ENCODE assay signal across 35 mouse cellular contexts in the genomic region with DNA sequence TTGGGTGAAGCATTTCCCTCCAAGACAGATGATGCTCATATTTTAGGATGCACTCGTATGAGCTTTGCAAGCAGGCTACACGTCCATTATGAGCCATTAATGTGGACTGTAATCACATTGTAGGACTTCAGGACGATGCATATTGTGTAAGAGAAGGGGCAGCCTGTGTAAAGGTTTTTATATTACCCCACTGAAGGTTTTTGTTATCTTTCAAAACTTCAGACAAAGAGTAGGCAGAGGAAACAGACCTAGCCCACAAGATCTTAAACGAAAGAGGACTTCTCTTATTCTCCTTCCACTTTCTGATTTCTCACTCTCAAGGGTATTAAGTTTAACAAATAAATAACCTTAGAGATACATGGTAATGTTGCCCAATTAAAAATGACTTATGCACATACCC.
DNase-seq lines count a peak whose midpoint lies in the region; ATAC-seq and TF ChIP-seq lines count a peak whose summit lies in the region.
"Had no signal": no experiment of that assay in that cellular context is flagged by ENCODE, and none has a peak within 500 bp of the region (broad histone marks: within the 10 kb centered on the region; RNA-seq: fewer than 3 reads in every experiment).

No protein-coding gene starts in this region.

- H3K27ac ChIP-seq in thymus, adult 2 months (ENCODE audit: control insufficient read depth, insufficient read depth, low read length) = peak overlapping the region; percentile 59
- H3K27ac ChIP-seq in forebrain, embryonic 11.5 days (ENCODE audit: low read depth, low read length) = no peak overlapping the region
- H3K27ac ChIP-seq: embryonic facial prominence, embryonic 13.5 days; forebrain, embryonic 12.5 days; hindbrain, embryonic 13.5 days; kidney, embryonic 15.5 days; left cerebral cortex, adult 2 months; limb, embryonic 12.5 days; macrophage; midbrain, embryonic 10.5 days; midbrain, embryonic 15.5 days; stomach, embryonic 15.5 days had no signal

- H3K27me3 ChIP-seq in thymus, adult 2 months (ENCODE audit: control insufficient read depth, insufficient read depth, low read length) = no peaks in the 10 kb centered on the region
- peaks cover 18% of the 10 kb centered on the region for H3K27me3 ChIP-seq in forebrain, embryonic 11.5 days (ENCODE audit: control insufficient read depth, insufficient read depth, low read length)
- H3K27me3 ChIP-seq: stomach, embryonic 15.5 days had no signal

- TF ChIP-seq POLR2A in thymus, adult 2 months (IDR thresholded peaks at IDR 0.05; ENCODE audit: control insufficient read depth, extremely low read depth, insufficient read depth, low read length, poor library complexity) = no peak

- peaks cover 27% of the 10 kb centered on the region for H3K4me1 ChIP-seq in thymus, adult 2 months (replicated peaks; ENCODE audit: control insufficient read depth, insufficient read depth, low read length)
- no peaks in the 10 kb centered on the region; the same call in 1 of the 2 replicates for H3K4me1 ChIP-seq in forebrain, embryonic 11.5 days (replicated peaks; ENCODE audit: control insufficient read depth, insufficient read depth, low read length)
- H3K4me1 ChIP-seq: stomach, embryonic 15.5 days had no signal

- H3K9me3 ChIP-seq in forebrain, embryonic 11.5 days (ENCODE audit: control insufficient read depth, low read length) = no peaks in the 10 kb centered on the region
- H3K9me3 ChIP-seq: embryonic facial prominence, embryonic 13.5 days; forebrain, embryonic 12.5 days; hindbrain, embryonic 13.5 days; kidney, embryonic 15.5 days; limb, embryonic 12.5 days; midbrain, embryonic 10.5 days; midbrain, embryonic 15.5 days; stomach, embryonic 15.5 days had no signal

- no peak overlapping the region for H3K9ac ChIP-seq in forebrain, embryonic 11.5 days (ENCODE audit: low read length)
- H3K9ac ChIP-seq: embryonic facial prominence, embryonic 13.5 days; forebrain, embryonic 12.5 days; forebrain, postnatal 0 days; hindbrain, embryonic 13.5 days; kidney, embryonic 15.5 days; limb, embryonic 12.5 days; midbrain, embryonic 15.5 days; stomach, embryonic 15.5 days had no signal

- 32% methylated on average over 4 of the region's 4 CpGs for WGBS in thymus, adult 2 months
- 87% methylated on average over 4 of the region's 4 CpGs for WGBS in forebrain, embryonic 11.5 days

- H3K36me3 ChIP-seq in thymus, adult 2 months (ENCODE audit: control insufficient read depth, insufficient read depth, low read length) = no peaks in the 10 kb centered on the region
- no peaks in the 10 kb centered on the region for H3K36me3 ChIP-seq in forebrain, embryonic 11.5 days (ENCODE audit: control insufficient read depth, insufficient read depth, low read length)
- H3K36me3 ChIP-seq: embryonic facial prominence, embryonic 13.5 days; forebrain, embryonic 12.5 days; hindbrain, embryonic 13.5 days; kidney, embryonic 15.5 days; limb, embryonic 12.5 days; midbrain, embryonic 10.5 days; midbrain, embryonic 15.5 days; stomach, embryonic 15.5 days had no signal

- DNase-seq in CD4-positive, CD25-positive, alpha-beta regulatory T cell, adult 2 months (ENCODE audit: low read depth, low spot score) = peak; percentile 14
- DNase-seq in thymus, adult 2 months = no peak
- no peak for DNase-seq in thymus, postnatal 4 days
- no peak for DNase-seq in kidney, adult 9 months
- no peak for DNase-seq in cerebellum, adult 11-12 months
- no peak for DNase-seq in forebrain, embryonic 11.5 days (ENCODE audit: low spot score)
- DNase-seq: adrenal gland, adult 2 months; adrenal gland, postnatal 36 days; cerebellum, adult 9-10 months; cerebellum, postnatal 36 days; forebrain, postnatal 0 days; gastrocnemius, postnatal 10 days; heart, adult 11 months; heart, postnatal 4 days; kidney, postnatal 25 days; lung, adult 18-20 months; right cerebral cortex, adult 18-20 months; thymus, postnatal 14 days had no signal

- no peak overlapping the region for H3K4me2 ChIP-seq in forebrain, embryonic 11.5 days (ENCODE audit: low read depth, low read length, severe bottlenecking)
- H3K4me2 ChIP-seq: embryonic facial prominence, embryonic 13.5 days; forebrain, embryonic 12.5 days; heart, embryonic 11.5 days; hindbrain, embryonic 13.5 days; kidney, embryonic 15.5 days; limb, embryonic 12.5 days; liver, embryonic 11.5 days; midbrain, embryonic 15.5 days; stomach, embryonic 15.5 days had no signal

- TF ChIP-seq CTCF in thymus, adult 2 months (IDR thresholded peaks at IDR 0.05; ENCODE audit: borderline replicate concordance, control insufficient read depth, extremely low read depth, insufficient read depth, low read length, poor library complexity) = no peak

- H3K4me3 ChIP-seq in thymus, adult 2 months (ENCODE audit: control insufficient read depth, insufficient read depth, low read length) = no peak overlapping the region
- no peak overlapping the region for H3K4me3 ChIP-seq in forebrain, embryonic 11.5 days (ENCODE audit: low read depth, low read length)
- H3K4me3 ChIP-seq: embryonic facial prominence, embryonic 13.5 days; forebrain, embryonic 12.5 days; hindbrain, embryonic 13.5 days; kidney, embryonic 15.5 days; left cerebral cortex, adult 2 months; limb, embryonic 12.5 days; midbrain, embryonic 10.5 days; midbrain, embryonic 15.5 days; stomach, embryonic 15.5 days had no signal

- no peak for ATAC-seq in CD4-positive, CD25-positive, alpha-beta regulatory T cell, adult 4 months
- ATAC-seq in megakaryocyte progenitor cell, adult 5-6 weeks (replicated peaks; ENCODE audit: poor library complexity) = peak; percentile 23; the same call in 1 of the 2 replicates
- ATAC-seq in forebrain, embryonic 11.5 days (replicated peaks; ENCODE audit: low FRiP score) = no peak
- ATAC-seq: activated CD4-positive, CD25-positive, alpha-beta regulatory T cell, adult 4 months; forebrain, postnatal 0 days; intestine, postnatal 0 days; lung, postnatal 0 days; midbrain, embryonic 15.5 days had no signal
